8 mouse cellular contexts compared by ENCODE assay signal in the genomic region with DNA sequence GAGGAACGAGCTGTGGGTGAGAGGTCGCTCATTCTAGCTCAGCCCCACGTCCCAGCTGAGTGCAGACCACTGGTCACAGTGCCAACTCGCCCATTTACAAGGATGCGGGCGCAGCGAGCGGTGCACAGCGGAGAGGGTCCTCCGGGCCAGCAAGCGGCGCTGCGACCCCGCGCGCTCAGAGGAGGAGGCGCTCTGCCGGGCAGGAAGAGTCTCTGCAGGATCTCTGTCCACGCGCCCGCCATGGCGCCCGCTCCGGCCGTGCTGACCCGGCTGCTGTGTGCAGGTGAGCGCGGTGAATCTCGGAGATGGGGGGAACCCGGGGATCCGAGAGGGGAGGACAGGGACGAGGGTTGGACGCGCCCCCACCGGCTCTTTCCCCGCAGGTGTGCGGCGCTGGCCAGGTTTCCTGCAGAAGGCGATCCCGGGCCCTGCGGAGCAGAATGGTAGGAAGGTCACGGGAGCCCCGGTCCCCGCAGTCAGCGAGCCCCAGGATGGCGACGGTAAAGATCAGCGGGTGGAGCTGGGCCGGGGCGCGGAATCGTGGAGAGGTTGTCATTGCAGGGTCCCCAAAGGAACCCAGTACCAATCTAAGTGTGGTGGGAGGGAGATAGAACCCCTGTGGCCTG. TPM values are rescaled to one million over a fixed set of nuclear protein-coding genes. Genes with fewer than 3 reads are reported as not detected.
DNase-seq lines count a peak whose midpoint lies in the region; ATAC-seq lines count a peak whose summit lies in the region.

Gene Mrps2, plus strand, starts transcription at position 207 of the 626 bp plus-strand sequence.

- H3K27ac ChIP-seq in hindbrain, embryonic 11.5 days (ENCODE audit: low read depth, low read length) = no peak within 1 kb of the TSS

- H3K4me2 ChIP-seq in hindbrain, embryonic 11.5 days (replicated peaks; ENCODE audit: low read depth, low read length) = peak within 1 kb of the TSS; percentile 72

- H3K36me3 ChIP-seq in hindbrain, embryonic 11.5 days (ENCODE audit: control insufficient read depth, insufficient read depth, low read length) = peaks cover 7% of the 10 kb centered on the region

- DNase-seq in MEL-GATA-1-ER (ENCODE audit: extremely low read depth, low read depth) = peak; percentile 51
- peak; percentile 83 for DNase-seq in cerebellum, adult 9-10 months
- peak; percentile 46 to 89 for DNase-seq in frontal cortex, adult 2 months (ENCODE audit: extremely low spot score in 1 of 2, low spot score in 1 of 2)
- peak; percentile 93 for DNase-seq in hindbrain, embryonic 11.5 days (ENCODE audit: low spot score)
- DNase-seq in layer of hippocampus, postnatal 10 days (ENCODE audit: low spot score in 2 of 2) = peak; percentile 83 to 91
- peak; percentile 91 for DNase-seq in lung, postnatal 10 days
- DNase-seq in ovary, postnatal 36 days (ENCODE audit: low spot score) = peak; percentile 87
- DNase-seq in thymus, postnatal 25 days = peak; percentile 83

- peak within 1 kb of the TSS; percentile 98 for H3K9ac ChIP-seq in hindbrain, embryonic 11.5 days (ENCODE audit: low read depth, low read length)

- peak; percentile 88 for ATAC-seq in hindbrain, embryonic 11.5 days (ENCODE audit: low FRiP score)

- under 1% methylated on average over 52 of the region's 52 CpGs for WGBS in hindbrain, embryonic 11.5 days

- no peaks in the 10 kb centered on the region for H3K9me3 ChIP-seq in hindbrain, embryonic 11.5 days (ENCODE audit: control insufficient read depth, low read length)

- no peaks in the 10 kb centered on the region for H3K27me3 ChIP-seq in hindbrain, embryonic 11.5 days (ENCODE audit: control insufficient read depth, insufficient read depth, low read length)

- H3K4me1 ChIP-seq in hindbrain, embryonic 11.5 days (replicated peaks; ENCODE audit: control insufficient read depth, insufficient read depth, low read length) = peaks cover 10% of the 10 kb centered on the region; the same call in 1 of the 2 replicates

- H3K4me3 ChIP-seq in hindbrain, embryonic 11.5 days (ENCODE audit: low read depth, low read length) = peak within 1 kb of the TSS; percentile 97

RNA-seq across cellular contexts. Expression of gene Mrps2, which starts in this region (rescaled TPM):
- polyA plus RNA-seq in frontal cortex, adult 2 months (2012; rRNA removed) = 34.7 and 37.4 TPM in 2 replicates
- polyA plus RNA-seq in hindbrain, embryonic 11.5 days (2014; fragmentation: Nextera tagmentation; extraction: Ambion mirVana) = 62.8 and 66.4 TPM in 2 replicates
- total RNA-seq in layer of hippocampus, postnatal 10 days (2021) = 10 to 100 TPM; 37.2 to 37.4 TPM
